Mouse (Mus musculus): Measurements from ENCODE around the gene Cth. TPM values are rescaled to one million over a fixed set of nuclear protein-coding genes. Genes with fewer than 3 reads are reported as not detected.

Gene Cth
- polyA plus RNA-seq (2014; fragmentation: Illumina TruSeq; extraction: RNeasy Lipid Tissue Mini Kit (QIAGEN cat#74804); ENCODE audit: low read depth, low replicate concordance): 40.4 TPM

GRCm38 (mm10) chr3:157924692-157925328 is at the start of gene Cth:
Gene Cth (minus strand): TSS chr3:157925077.

GRCm38 (mm10) chr3:157946843-157947358 is 22.0 kb upstream of the Cth start, which contains the start of gene Ankrd13c:
Gene Ankrd13c (plus strand): TSS chr3:157947239.

Other genes with a start within 250 kb of the Cth start
- 37.0 TPM for gene Ankrd13c, start 22.2 kb upstream of the Cth start, polyA plus RNA-seq (2014; fragmentation: Illumina TruSeq; extraction: RNeasy Lipid Tissue Mini Kit (QIAGEN cat#74804); ENCODE audit: low read depth, low replicate concordance)
- gene Srsf11, start 111.6 kb upstream of the Cth start, polyA plus RNA-seq (2014; fragmentation: Illumina TruSeq; extraction: RNeasy Lipid Tissue Mini Kit (QIAGEN cat#74804); ENCODE audit: low read depth, low replicate concordance): 211 TPM
- gene Lrrc40, start 111.6 kb upstream of the Cth start, polyA plus RNA-seq (2014; fragmentation: Illumina TruSeq; extraction: RNeasy Lipid Tissue Mini Kit (QIAGEN cat#74804); ENCODE audit: low read depth, low replicate concordance): 16.9 TPM

All from adipose tissue, adult 10 weeks (tissue).